Mouse (Mus musculus): ENCODE results near the gene Higd1c. TPM values are rescaled to one million over a fixed set of nuclear protein-coding genes. Genes with fewer than 3 reads are reported as not detected.
A peak's percentile ranks its signal among the peaks of the same experiment; 100 is the strongest.
"Not testable (repeated sequence)": the region's sequence is repeated elsewhere in the genome, so short reads cannot be mapped to it uniquely, and the experiment has no call there.

The Higd1c gene
- polyA plus RNA-seq, 1 experiment from 2014 or later = not detected

DNA sequence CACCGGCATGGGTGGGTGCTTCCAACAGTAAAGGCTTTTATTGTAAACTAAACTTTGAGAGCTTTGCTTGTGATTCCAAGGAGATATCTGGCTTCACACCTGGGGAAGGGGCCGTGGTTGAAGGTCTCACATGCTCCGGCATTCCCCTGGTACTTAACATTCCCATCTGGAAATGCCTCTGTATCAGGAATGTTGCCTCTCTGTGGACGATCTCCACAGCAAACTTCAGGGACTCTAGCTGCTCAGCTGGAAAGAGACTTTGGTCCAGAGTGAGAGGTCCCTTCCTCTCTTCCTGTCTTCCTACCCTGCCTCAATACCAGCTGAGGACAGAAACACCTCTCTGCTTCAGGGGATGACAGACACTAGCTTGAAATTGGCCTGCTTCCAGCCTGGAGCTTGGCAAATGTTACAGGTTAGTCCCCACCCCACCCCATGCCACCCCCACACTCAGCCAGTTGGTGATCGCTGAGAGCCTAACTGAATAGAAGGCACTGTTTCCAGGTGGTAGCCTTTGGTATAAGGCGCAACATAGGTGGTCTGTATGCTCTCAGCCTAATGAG is 12.8 kb upstream of the Higd1c start:
- H3K36me3 ChIP-seq (ENCODE audit: control insufficient read depth, insufficient read depth, low read length) = no peaks in the 10 kb centered on the region
- H3K4me3 ChIP-seq (ENCODE audit: low read depth, low read length) = no peak overlapping the region
- DNase-seq (ENCODE audit: low spot score) (no peak), ATAC-seq (ENCODE audit: insufficient read depth, low FRiP score, low TSS enrichment) (no peak)
- no peaks in the 10 kb centered on the region for H3K27me3 ChIP-seq (ENCODE audit: control insufficient read depth, insufficient read depth, low read length)
- H3K4me2 ChIP-seq (ENCODE audit: low read depth) = no peak overlapping the region
- H3K4me1 ChIP-seq (ENCODE audit: control insufficient read depth, insufficient read depth, low read length) = no peaks in the 10 kb centered on the region
- no peak overlapping the region for H3K9ac ChIP-seq (ENCODE audit: low read length)
- H3K9me3 ChIP-seq (ENCODE audit: control insufficient read depth, low read length) = no peaks in the 10 kb centered on the region
- no peak overlapping the region for H3K27ac ChIP-seq (ENCODE audit: low read depth, low read length)
- 73% methylated on average over 6 of the region's 6 CpGs for WGBS

DNA sequence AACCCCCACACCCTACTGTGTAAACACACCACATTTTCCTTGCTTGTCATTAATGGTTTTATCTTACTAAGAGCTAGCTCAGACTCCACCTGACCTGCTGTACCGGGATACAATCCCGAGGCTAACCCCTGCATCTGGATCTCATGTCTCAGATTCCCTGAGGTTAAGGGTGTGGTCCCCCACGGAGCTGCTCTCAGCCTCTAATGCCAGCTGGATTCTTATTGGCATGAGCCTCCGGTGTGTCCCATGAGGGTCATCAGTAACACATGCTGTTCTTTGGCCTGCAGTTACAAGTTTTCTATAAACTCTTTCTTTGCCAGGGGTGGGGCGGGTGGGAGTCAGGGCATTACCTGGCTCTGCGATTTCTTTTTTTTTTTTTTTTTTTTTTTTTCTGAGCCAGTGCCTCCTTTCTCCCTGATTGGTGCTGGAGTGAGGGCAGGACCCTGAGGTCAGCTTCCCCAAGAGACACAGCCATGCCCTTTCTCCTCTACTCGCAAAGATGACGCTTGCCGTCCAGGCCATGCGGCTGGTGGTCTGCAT is 11.6 kb upstream of the Higd1c start, which contains the start of the genes Methig1 and Mettl7a2:
Gene Methig1 (plus strand): TSS at position 439 of the 540 bp plus-strand sequence.
Gene Mettl7a2 (plus strand): TSS at position 490 of the 540 bp plus-strand sequence.
- Histone ChIP-seq H3K4me3 (ENCODE audit: low read depth, low read length) (no peak within 1 kb of the TSS), H3K27ac (ENCODE audit: low read depth, low read length) (no peak within 1 kb of the TSS), H3K9ac (ENCODE audit: low read length) (no peak within 1 kb of the TSS), H3K4me2 (ENCODE audit: low read depth) (no peak within 1 kb of the TSS), H3K27me3 (ENCODE audit: control insufficient read depth, insufficient read depth, low read length) (no peaks in the 10 kb centered on the region), H3K4me1 (ENCODE audit: control insufficient read depth, insufficient read depth, low read length) (no peaks in the 10 kb centered on the region), H3K9me3 (ENCODE audit: control insufficient read depth, low read length) (no peaks in the 10 kb centered on the region), H3K36me3 (ENCODE audit: control insufficient read depth, insufficient read depth, low read length) (no peaks in the 10 kb centered on the region)
- no peak for ATAC-seq (ENCODE audit: insufficient read depth, low FRiP score, low TSS enrichment)
- WGBS = 79% methylated on average over 10 of the region's 10 CpGs
- DNase-seq (ENCODE audit: low spot score) = no peak

DNA sequence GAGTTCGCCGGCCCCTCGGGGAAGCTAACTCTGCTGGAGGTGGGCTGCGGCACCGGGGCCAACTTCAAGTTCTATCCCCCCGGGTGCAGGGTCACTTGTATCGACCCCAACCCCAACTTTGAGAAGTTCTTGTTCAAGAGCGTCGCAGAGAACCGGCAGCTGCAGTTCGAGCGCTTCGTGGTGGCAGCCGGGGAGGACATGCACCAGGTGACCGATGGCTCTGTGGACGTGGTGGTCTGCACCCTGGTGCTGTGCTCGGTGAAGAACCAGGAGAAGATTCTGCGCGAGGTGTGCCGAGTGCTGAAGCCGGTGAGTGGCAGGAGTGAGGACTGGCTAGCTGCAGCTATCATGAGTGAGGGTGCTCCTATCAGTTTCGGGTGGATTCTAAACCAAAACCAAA is 10.9 kb upstream of the Higd1c start:
- 88% methylated on average over 12 of the region's 22 CpGs for WGBS
- not testable (repeated sequence) for H3K36me3 ChIP-seq (ENCODE audit: control insufficient read depth, insufficient read depth, low read length); ATAC-seq (ENCODE audit: insufficient read depth, low FRiP score, low TSS enrichment); H3K27ac ChIP-seq (ENCODE audit: low read depth, low read length); DNase-seq (ENCODE audit: low spot score); H3K4me1 ChIP-seq (ENCODE audit: control insufficient read depth, insufficient read depth, low read length); H3K9me3 ChIP-seq (ENCODE audit: control insufficient read depth, low read length); H3K4me3 ChIP-seq (ENCODE audit: low read depth, low read length); H3K4me2 ChIP-seq (ENCODE audit: low read depth); H3K27me3 ChIP-seq (ENCODE audit: control insufficient read depth, insufficient read depth, low read length); H3K9ac ChIP-seq (ENCODE audit: low read length)

DNA sequence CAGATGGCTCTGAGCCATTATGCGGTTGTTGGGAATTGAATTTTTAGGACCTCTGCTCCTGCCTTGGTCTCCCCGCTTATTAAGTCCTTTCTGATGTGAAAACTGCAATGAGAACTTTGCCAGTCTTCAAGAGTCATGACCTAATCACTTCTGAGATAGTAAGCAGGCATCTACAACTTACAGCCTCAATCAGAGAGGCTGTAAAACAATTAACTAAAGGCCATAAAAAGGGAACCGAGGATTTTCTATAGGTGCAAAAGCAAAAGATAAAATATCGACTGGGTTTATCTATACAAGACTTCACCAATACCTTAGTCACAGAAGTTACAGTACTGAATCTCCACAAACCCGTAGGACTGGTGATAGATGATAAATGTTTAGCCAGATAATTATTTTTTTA is 8.5 kb upstream of the Higd1c start:
- DNase-seq (ENCODE audit: low spot score) (no peak), ATAC-seq (ENCODE audit: insufficient read depth, low FRiP score, low TSS enrichment) (no peak)
- no peak overlapping the region for H3K27ac ChIP-seq (ENCODE audit: low read depth, low read length)
- WGBS = 55% methylated on average over 5 of the region's 5 CpGs
- no peaks in the 10 kb centered on the region for H3K4me1 ChIP-seq (ENCODE audit: control insufficient read depth, insufficient read depth, low read length)
- no peak overlapping the region for H3K9ac ChIP-seq (ENCODE audit: low read length)
- H3K4me2 ChIP-seq (ENCODE audit: low read depth) = no peak overlapping the region
- no peak overlapping the region for H3K4me3 ChIP-seq (ENCODE audit: low read depth, low read length)
- H3K36me3 ChIP-seq (ENCODE audit: control insufficient read depth, insufficient read depth, low read length) = no peaks in the 10 kb centered on the region
- no peaks in the 10 kb centered on the region for H3K27me3 ChIP-seq (ENCODE audit: control insufficient read depth, insufficient read depth, low read length)
- H3K9me3 ChIP-seq (ENCODE audit: control insufficient read depth, low read length) = no peaks in the 10 kb centered on the region

DNA sequence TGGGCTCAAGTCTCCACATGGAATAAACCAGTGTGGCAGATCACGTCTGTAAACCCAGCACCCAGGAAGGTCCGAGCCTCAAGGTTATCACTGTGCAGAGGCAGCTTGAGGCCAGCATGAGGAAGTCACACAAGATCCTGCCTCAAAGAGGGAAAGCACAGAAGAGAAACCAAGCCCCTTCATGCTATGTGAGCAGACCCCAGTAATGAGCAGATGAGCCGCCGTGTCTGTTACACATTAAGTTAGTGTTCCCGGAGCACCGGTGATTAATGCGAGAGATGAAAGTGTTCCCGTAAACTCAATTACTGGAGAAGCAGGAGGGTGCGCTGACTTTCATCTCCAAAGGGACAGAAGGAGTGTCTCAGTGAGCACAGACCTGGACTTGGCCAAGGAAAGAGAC is 1.6 kb downstream of the Higd1c start:
- ATAC-seq (ENCODE audit: insufficient read depth, low FRiP score, low TSS enrichment); H3K4me3 ChIP-seq (ENCODE audit: low read depth, low read length); H3K9ac ChIP-seq (ENCODE audit: low read length); H3K36me3 ChIP-seq (ENCODE audit: control insufficient read depth, insufficient read depth, low read length); H3K27ac ChIP-seq (ENCODE audit: low read depth, low read length); DNase-seq (ENCODE audit: low spot score); H3K4me2 ChIP-seq (ENCODE audit: low read depth); H3K4me1 ChIP-seq (ENCODE audit: control insufficient read depth, insufficient read depth, low read length); H3K27me3 ChIP-seq (ENCODE audit: control insufficient read depth, insufficient read depth, low read length); H3K9me3 ChIP-seq (ENCODE audit: control insufficient read depth, low read length): not testable (repeated sequence)
- 57% methylated on average over 9 of the region's 9 CpGs for WGBS

DNA sequence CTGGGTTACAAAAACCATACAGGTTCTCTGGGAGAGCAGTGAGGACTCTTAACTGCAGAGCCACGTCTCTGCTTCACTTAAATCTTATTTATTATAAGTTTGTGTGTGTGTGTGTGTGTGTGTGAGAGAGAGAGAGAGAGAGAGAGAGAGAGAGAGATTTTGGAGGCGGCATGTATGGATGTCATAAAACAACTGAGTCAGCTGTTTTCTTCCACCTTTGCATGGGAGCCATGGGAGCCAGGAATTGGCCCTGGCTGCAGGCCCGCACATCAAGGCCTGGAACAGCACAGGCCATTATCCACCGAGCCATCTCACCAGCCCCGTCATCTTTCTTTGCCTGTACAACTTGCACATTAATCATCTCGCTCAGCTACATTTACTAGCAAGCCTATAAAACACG is 2.8 kb downstream of the Higd1c start:
- H3K27ac ChIP-seq (ENCODE audit: low read depth, low read length) = no peak overlapping the region
- H3K4me3 ChIP-seq (ENCODE audit: low read depth, low read length) = no peak overlapping the region
- H3K9me3 ChIP-seq (ENCODE audit: control insufficient read depth, low read length) = no peaks in the 10 kb centered on the region
- H3K27me3 ChIP-seq (ENCODE audit: control insufficient read depth, insufficient read depth, low read length) = no peaks in the 10 kb centered on the region
- no peak for DNase-seq (ENCODE audit: low spot score)
- no peak overlapping the region for H3K4me2 ChIP-seq (ENCODE audit: low read depth)
- WGBS = 80% methylated on average over 7 of the region's 7 CpGs
- no peak for ATAC-seq (ENCODE audit: insufficient read depth, low FRiP score, low TSS enrichment)
- H3K36me3 ChIP-seq (ENCODE audit: control insufficient read depth, insufficient read depth, low read length) = no peaks in the 10 kb centered on the region
- no peaks in the 10 kb centered on the region for H3K4me1 ChIP-seq (ENCODE audit: control insufficient read depth, insufficient read depth, low read length)
- no peak overlapping the region for H3K9ac ChIP-seq (ENCODE audit: low read length)

DNA sequence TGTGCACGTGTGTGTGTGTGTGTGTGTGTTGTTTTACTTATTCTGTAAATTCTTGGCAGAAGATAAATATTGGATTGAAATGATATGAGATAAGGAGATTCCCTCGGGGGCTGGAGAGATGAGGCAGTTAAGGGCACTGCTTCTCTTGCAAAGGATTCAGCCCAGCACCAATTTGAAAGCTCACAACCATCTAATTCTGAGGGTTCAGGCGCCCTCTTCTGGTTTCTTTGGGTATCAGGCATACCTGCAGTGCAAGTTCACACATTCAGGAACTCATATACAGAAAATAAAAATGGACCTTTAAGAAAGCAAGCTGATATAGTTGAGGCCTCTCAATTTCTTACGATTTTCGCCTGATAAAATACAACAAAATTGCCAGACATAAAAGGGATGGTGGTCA is 10.7 kb downstream of the Higd1c start:
- ATAC-seq (ENCODE audit: insufficient read depth, low FRiP score, low TSS enrichment) (no peak), DNase-seq (ENCODE audit: low spot score) (peak; percentile 59)
- H3K9ac ChIP-seq (ENCODE audit: low read length) = no peak overlapping the region
- H3K4me3 ChIP-seq (ENCODE audit: low read depth, low read length) = no peak overlapping the region
- H3K4me2 ChIP-seq (ENCODE audit: low read depth) = no peak overlapping the region
- H3K27me3 ChIP-seq (ENCODE audit: control insufficient read depth, insufficient read depth, low read length) = no peaks in the 10 kb centered on the region
- no peaks in the 10 kb centered on the region for H3K9me3 ChIP-seq (ENCODE audit: control insufficient read depth, low read length)
- no peak overlapping the region for H3K27ac ChIP-seq (ENCODE audit: low read depth, low read length)
- H3K4me1 ChIP-seq (ENCODE audit: control insufficient read depth, insufficient read depth, low read length) = no peaks in the 10 kb centered on the region
- 36% methylated on average over 5 of the region's 5 CpGs for WGBS
- H3K36me3 ChIP-seq (ENCODE audit: control insufficient read depth, insufficient read depth, low read length) = no peaks in the 10 kb centered on the region

DNA sequence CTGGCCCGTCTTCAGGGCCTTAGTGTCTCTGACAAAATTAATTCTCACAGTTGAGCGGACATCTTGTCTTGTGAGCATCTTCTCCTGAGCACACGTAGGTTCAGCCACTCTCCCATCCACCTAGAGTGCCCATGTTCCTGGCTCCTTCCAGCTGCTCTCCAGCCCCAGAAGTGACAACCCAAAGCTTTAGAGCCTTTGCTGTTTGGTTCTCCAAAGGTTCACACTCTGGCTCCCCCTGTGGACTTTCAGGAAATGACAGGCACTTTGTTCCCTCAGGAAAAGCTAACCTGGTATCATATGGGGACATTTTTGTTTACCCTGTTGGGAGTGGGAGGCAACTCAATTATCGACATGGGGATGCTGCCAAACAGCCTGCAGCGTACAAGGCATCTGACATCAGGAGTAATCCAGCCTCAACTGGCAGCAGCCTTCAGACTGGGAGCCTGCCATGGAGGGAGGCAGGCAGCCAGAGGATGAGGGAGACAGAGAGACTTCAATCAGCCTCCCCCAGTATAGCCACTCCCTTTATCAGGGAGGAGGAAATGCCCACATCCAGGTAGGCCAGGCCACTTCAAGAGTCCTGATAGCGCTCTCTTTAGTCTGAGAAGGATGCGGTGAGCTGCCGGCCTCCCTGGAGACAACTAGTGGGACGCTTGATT is 13.6 kb downstream of the Higd1c start:
- H3K4me1 ChIP-seq (ENCODE audit: control insufficient read depth, insufficient read depth, low read length); H3K36me3 ChIP-seq (ENCODE audit: control insufficient read depth, insufficient read depth, low read length); H3K27me3 ChIP-seq (ENCODE audit: control insufficient read depth, insufficient read depth, low read length); H3K4me2 ChIP-seq (ENCODE audit: low read depth); ATAC-seq (ENCODE audit: insufficient read depth, low FRiP score, low TSS enrichment); H3K27ac ChIP-seq (ENCODE audit: low read depth, low read length); DNase-seq (ENCODE audit: low spot score); H3K9me3 ChIP-seq (ENCODE audit: control insufficient read depth, low read length); H3K4me3 ChIP-seq (ENCODE audit: low read depth, low read length); H3K9ac ChIP-seq (ENCODE audit: low read length): not testable (repeated sequence)
- 21% methylated on average over 2 of the region's 9 CpGs for WGBS

DNA sequence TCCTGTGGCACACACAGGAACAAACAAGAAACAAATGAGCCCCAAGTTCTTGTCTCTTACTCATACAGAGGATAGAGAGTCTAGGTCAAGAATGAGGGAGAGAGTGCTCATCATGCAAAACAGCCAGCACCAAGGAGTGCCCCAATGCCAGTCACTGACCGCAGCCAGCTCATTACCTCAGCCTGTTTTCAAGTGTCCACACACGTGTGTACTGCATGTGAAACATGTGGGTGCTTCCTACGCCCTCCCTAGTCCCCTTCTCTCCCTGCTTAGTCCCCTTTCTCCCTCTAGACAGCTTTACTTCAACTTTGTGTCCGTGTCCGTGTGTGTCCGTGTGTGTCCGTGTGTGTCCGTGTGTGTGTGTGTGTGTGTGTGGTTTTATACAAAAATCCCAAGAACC is 15.3 kb downstream of the Higd1c start:
- H3K9ac ChIP-seq (ENCODE audit: low read length) = no peak overlapping the region
- no peak for DNase-seq (ENCODE audit: low spot score)
- ATAC-seq (ENCODE audit: insufficient read depth, low FRiP score, low TSS enrichment) = no peak
- WGBS = 86% methylated on average over 8 of the region's 8 CpGs
- no peaks in the 10 kb centered on the region for H3K36me3 ChIP-seq (ENCODE audit: control insufficient read depth, insufficient read depth, low read length)
- H3K4me2 ChIP-seq (ENCODE audit: low read depth) = no peak overlapping the region
- no peak overlapping the region for H3K4me3 ChIP-seq (ENCODE audit: low read depth, low read length)
- H3K27me3 ChIP-seq (ENCODE audit: control insufficient read depth, insufficient read depth, low read length) = no peaks in the 10 kb centered on the region
- H3K9me3 ChIP-seq (ENCODE audit: control insufficient read depth, low read length) = no peaks in the 10 kb centered on the region
- H3K4me1 ChIP-seq (ENCODE audit: control insufficient read depth, insufficient read depth, low read length) = no peaks in the 10 kb centered on the region
- H3K27ac ChIP-seq (ENCODE audit: low read depth, low read length) = no peak overlapping the region

All from neural tube, embryonic 11.5 days (tissue).